Mouse (Mus musculus) T-helper 2 cell (primary cell): Measurements from ENCODE around the gene Dll1.

Source experiments
- in situ Hi-C: fragments of 300-600 bp; cut with MboI, MseI; formaldehyde crosslinking; loops from one replicate; pipeline ENCODE4 v1.15.1; 2025; ENCODE audit warnings: high pct_unique_total_duplicates

Gene Dll1

DNA sequence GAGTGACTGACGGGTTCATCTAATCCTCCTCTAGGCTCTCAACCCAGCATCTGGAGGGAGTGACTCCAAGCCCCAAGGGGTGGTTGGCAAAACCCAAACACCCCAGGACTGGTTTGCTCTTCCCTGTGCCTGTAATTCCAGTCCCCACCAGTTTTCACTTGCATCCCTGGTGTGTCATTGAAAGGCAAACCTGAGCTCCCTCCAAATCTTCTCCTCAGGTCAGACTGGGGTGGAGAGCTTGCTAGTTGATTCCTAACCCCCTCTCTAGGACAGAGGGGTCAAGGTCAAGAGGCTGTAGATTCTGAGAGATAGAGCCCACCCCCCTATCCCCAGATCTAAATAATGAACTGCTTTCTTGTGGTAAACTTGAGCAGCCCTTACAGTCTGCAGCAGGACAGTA, 38.8 kb downstream of the Dll1 start:
- in situ Hi-C loops = no loop called here

DNA sequence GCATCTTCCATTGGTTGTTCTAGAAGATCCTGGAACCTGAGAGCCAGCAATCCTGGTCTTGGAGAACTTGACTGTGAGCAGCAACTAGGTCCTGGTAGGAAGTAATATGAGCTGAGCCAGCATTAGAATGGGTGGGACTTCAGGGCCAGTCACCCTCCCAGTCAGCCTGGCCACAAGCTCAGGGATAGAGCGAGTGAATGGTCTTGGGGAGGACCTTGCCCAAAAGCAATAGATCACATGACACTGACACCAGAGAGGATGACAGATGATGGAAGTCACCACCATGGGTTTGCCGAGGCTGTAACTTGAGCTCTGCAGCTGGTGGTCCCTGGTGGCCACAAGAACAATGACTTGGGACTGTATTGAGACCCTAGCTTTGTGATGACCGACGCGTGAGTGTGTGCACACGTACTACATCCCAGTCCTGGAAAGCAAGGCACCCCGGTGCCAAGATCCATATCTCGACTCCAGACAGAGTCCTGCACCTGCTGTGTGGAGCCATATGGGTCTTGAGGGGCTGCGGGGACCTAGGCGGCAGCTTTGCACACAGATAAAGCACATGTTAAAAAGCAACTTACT, 46.8 kb downstream of the Dll1 start:
- in situ Hi-C loops = no loop called here

GRCm38 (mm10) chr17:15327106-15327505, 49.6 kb downstream of the Dll1 start:
- in situ Hi-C loops = no loop called here

DNA sequence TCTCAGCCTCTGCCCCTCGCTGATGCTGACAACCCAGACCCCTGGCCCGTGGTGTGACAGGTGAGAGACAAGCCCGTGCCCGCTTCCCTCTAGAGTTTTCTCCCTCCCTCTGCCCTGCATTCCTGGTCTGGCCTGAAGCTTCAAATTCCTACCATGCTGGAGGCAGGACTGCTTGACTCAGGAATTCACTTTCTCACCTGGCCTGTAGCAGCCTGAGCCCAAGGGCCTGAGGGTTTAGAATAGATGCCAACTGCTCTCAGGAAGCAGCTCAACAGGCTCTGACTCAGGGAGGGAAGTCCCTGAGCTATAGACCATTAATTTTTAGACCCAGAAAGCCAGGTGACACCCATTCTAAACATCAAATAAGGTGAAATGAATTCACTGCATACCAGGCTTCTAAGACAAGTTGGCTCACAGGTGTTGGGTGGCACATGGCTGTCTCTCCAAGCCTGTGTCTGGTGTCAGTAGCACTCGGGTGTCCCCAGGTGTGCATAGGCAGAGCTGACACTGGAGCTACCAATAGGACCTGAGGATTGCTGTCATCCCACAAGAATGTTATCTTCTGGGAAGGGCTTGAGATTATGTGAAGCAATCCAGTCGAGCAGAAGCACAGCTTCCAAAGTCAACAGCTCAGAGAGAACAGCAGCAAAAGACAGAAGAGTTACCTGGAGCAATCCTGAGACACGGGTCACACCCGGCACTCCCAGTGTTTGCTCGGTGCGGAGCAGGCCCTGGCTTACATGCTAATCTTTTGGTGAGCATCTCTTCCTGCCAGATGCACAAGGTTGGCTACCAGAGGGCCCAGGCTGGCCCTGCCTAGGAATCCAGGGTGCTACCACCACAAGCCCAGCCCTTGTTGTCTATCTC, 50.5 kb downstream of the Dll1 start:
- in situ Hi-C loops = no loop called here

GRCm38 (mm10) chr17:15323191-15323834, 53.4 kb downstream of the Dll1 start:
- in situ Hi-C loops = no loop called here
